Mouse (Mus musculus): Measurements from ENCODE around the gene Ten1. TPM values are rescaled to one million over a fixed set of nuclear protein-coding genes. Genes with fewer than 3 reads are reported as not detected.

The Ten1 gene
- polyA plus RNA-seq, 2 experiments, result 44.2 to 70.5 TPM

DNA sequence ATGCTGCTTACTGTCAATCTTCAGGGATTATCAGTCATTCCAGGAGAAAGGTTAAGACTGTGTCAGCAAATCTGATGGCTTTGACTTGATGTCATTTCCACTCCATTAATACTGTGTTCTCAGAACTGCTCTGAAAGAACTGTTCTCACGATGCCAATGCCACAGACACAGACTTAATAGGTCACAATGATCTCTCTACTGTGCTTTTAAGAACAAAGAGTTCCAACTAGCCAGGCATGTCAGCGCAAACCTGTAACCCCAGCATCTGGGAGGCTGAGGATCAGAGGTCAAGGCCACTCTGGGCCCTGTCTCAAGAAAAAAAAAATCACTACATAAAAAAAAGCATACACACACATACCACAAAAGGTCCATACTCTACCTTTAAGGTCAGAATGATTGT is 26.7 kb upstream of the Ten1 start:
- no peak overlapping the region for H3K9ac ChIP-seq (ENCODE audit: low read depth, low read length, severe bottlenecking)
- H3K4me2 ChIP-seq (replicated peaks; ENCODE audit: low read depth, low read length, severe bottlenecking), result no peak overlapping the region
- 88% methylated on average over 2 of the region's 2 CpGs for WGBS
- TF ChIP-seq POLR2A (IDR thresholded peaks at IDR 0.05; ENCODE audit: borderline replicate concordance, extremely low read depth, insufficient read depth, insufficient read length), result no peak
- H3K4me3 ChIP-seq (replicated peaks; ENCODE audit: low read length), result no peak overlapping the region
- H3K36me3 ChIP-seq (ENCODE audit: control insufficient read depth, insufficient read depth, low read length), result peaks cover 54% of the 10 kb centered on the region
- ATAC-seq (ENCODE audit: low FRiP score, low read depth), result no peak
- no peak overlapping the region for H3K27ac ChIP-seq (replicated peaks; ENCODE audit: low read depth, low read length)
- no peak for DNase-seq (ENCODE audit: low spot score)
- H3K27me3 ChIP-seq (ENCODE audit: control insufficient read depth, insufficient read depth, low read length), result no peaks in the 10 kb centered on the region
- H3K4me1 ChIP-seq (ENCODE audit: control insufficient read depth, insufficient read depth, low read length), result peaks cover 5% of the 10 kb centered on the region
- H3K9me3 ChIP-seq (ENCODE audit: control insufficient read depth, low read length), result no peaks in the 10 kb centered on the region

DNA sequence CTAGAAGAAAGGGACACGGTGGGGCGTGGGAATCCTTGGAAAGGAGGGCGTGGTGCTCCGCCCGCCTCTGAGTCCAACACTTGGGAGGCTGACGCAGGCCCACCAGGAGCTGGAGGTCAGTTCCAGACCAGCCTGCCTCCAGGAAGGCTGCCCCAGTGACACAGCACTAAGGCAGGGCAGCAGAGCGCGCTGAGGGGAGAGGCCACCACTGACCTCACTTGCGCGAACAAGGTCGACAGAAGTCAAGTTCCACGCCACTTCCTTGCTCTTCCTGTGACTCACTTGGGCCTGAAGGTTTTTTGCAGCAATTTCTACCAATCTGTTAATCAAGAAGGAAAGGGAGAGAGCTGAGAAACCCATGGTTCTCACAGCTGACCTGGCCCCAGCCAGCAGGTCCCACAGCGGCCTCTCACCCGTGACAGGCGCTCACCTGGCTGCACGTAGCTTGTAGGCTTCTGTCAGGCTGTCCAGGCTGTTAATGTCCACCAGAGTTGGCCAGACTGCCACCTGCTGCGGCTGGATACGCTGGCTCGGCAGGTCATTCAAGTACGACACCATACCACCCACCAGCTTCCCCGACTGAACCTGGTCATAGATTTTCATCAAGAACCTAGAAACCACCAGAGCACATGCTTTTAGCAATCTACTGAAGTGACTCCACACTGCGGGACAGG is 23.7 kb upstream of the Ten1 start:
- Histone ChIP-seq H3K9ac (ENCODE audit: low read depth, low read length, severe bottlenecking) (no peak overlapping the region), H3K27ac (replicated peaks; ENCODE audit: low read depth, low read length) (no peak overlapping the region), H3K36me3 (ENCODE audit: control insufficient read depth, insufficient read depth, low read length) (peaks cover 79% of the 10 kb centered on the region), H3K4me3 (replicated peaks; ENCODE audit: low read length) (no peak overlapping the region), H3K4me1 (ENCODE audit: control insufficient read depth, insufficient read depth, low read length) (no peaks in the 10 kb centered on the region), H3K4me2 (replicated peaks; ENCODE audit: low read depth, low read length, severe bottlenecking) (no peak overlapping the region), H3K27me3 (ENCODE audit: control insufficient read depth, insufficient read depth, low read length) (no peaks in the 10 kb centered on the region), H3K9me3 (ENCODE audit: control insufficient read depth, low read length) (no peaks in the 10 kb centered on the region)
- DNase-seq (ENCODE audit: low spot score) (no peak), ATAC-seq (ENCODE audit: low FRiP score, low read depth) (no peak)
- 91% methylated on average over 21 of the region's 22 CpGs for WGBS
- no peak for TF ChIP-seq POLR2A (IDR thresholded peaks at IDR 0.05; ENCODE audit: borderline replicate concordance, extremely low read depth, insufficient read depth, insufficient read length)

DNA sequence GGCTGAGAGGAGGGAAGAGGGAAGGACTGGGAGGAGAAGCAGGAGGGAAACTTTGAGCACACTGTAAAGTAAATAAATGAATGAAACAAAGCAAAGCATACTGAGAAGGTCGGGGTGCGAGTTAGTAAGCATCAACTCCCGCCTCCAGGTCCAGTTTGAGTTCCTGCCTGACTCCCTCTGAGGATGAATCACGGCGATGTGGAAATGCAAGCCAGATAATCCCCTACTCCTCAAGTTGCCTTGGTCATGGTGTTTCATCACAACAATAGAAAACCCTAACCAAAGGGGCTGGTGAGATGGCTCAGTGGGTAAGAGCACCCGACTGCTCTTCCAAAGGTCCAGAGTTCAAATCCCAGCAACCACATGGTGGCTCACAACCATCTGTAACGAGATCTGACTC is 22.6 kb upstream of the Ten1 start:
- H3K27me3 ChIP-seq (ENCODE audit: control insufficient read depth, insufficient read depth, low read length), result no peaks in the 10 kb centered on the region
- no peak overlapping the region for H3K9ac ChIP-seq (ENCODE audit: low read depth, low read length, severe bottlenecking)

DNA sequence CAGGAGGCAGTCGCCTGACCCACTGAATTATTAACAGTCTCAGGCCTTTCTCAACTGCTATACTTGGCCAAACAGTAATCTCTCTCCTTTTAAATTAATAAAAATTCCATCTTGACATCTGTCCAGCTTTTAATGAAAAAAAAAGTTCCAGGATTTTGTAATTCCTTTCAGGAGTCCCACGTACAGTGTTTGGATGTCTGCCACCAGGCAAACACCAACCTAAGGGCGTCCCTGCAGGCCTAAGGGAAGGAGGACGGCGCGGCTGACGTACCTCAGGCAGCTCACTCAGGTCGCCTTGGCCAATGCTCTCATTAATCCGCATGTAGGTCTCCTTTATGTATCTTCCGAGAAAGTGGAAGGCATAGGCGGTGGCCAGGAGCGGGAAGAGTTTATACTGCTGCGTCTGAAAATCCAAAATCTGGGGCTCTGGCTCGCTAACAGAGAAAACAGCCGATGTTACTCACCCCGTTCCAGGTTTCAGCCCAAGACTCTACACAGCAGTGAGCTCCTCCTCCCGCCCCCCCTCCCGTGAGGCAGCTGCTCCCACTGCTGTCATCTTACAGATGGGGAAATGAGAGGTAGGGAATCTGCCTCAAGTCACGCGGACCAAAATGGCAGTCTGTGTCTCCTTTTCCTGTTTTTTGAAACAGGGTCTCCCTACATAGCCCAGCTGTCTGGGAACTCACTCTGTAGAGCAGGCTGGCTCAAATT is 20.1 kb upstream of the Ten1 start:
- Histone ChIP-seq H3K27ac (replicated peaks; ENCODE audit: low read depth, low read length) (no peak overlapping the region), H3K27me3 (ENCODE audit: control insufficient read depth, insufficient read depth, low read length) (no peaks in the 10 kb centered on the region), H3K4me2 (replicated peaks; ENCODE audit: low read depth, low read length, severe bottlenecking) (no peak overlapping the region), H3K9me3 (ENCODE audit: control insufficient read depth, low read length) (no peaks in the 10 kb centered on the region), H3K36me3 (ENCODE audit: control insufficient read depth, insufficient read depth, low read length) (peaks cover 85% of the 10 kb centered on the region), H3K4me1 (ENCODE audit: control insufficient read depth, insufficient read depth, low read length) (no peaks in the 10 kb centered on the region), H3K4me3 (replicated peaks; ENCODE audit: low read length) (no peak overlapping the region), H3K9ac (ENCODE audit: low read depth, low read length, severe bottlenecking) (no peak overlapping the region)
- TF ChIP-seq POLR2A (IDR thresholded peaks at IDR 0.05; ENCODE audit: borderline replicate concordance, extremely low read depth, insufficient read depth, insufficient read length), result no peak
- ATAC-seq (ENCODE audit: low FRiP score, low read depth) (no peak), DNase-seq (ENCODE audit: low spot score) (no peak)
- 89% methylated on average over 20 of the region's 20 CpGs for WGBS

More for the DNA sequence above, 22.6 kb upstream of the Ten1 start:
- no peak for TF ChIP-seq POLR2A (IDR thresholded peaks at IDR 0.05; ENCODE audit: borderline replicate concordance, extremely low read depth, insufficient read depth, insufficient read length)
- WGBS, result 88% methylated on average over 7 of the region's 7 CpGs
- H3K27ac ChIP-seq (replicated peaks; ENCODE audit: low read depth, low read length), result no peak overlapping the region
- no peaks in the 10 kb centered on the region for H3K9me3 ChIP-seq (ENCODE audit: control insufficient read depth, low read length)
- H3K4me3 ChIP-seq (replicated peaks; ENCODE audit: low read length), result no peak overlapping the region
- no peaks in the 10 kb centered on the region for H3K4me1 ChIP-seq (ENCODE audit: control insufficient read depth, insufficient read depth, low read length)
- H3K4me2 ChIP-seq (replicated peaks; ENCODE audit: low read depth, low read length, severe bottlenecking), result no peak overlapping the region
- peaks cover 88% of the 10 kb centered on the region for H3K36me3 ChIP-seq (ENCODE audit: control insufficient read depth, insufficient read depth, low read length)
- ATAC-seq (ENCODE audit: low FRiP score, low read depth) (no peak), DNase-seq (ENCODE audit: low spot score) (no peak)

DNA sequence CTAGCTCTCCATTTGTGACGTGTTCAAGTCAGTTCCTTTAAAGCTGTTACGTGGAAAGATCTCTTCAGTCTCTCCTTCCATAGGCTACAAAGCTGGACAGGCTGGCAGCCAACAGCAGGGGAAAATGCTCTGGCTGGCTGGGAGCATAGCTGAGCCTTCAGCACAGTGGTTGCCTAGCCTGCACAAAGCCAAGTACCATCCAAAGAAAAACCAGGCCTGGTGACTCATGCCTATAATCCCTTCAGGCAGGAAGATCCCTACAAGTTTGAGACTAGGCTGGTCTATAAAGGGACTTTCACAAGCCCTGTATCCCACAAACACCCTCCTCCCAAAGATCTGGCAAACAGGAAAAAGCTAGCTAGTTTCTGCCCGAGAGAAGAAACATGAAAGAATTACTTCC is 12.8 kb upstream of the Ten1 start:
- H3K36me3 ChIP-seq (ENCODE audit: control insufficient read depth, insufficient read depth, low read length), result peaks cover 74% of the 10 kb centered on the region
- WGBS, result 75% methylated on average over 3 of the region's 3 CpGs
- no peak for DNase-seq (ENCODE audit: low spot score)

More for the DNA sequence above, 12.8 kb upstream of the Ten1 start:
- TF ChIP-seq POLR2A (IDR thresholded peaks at IDR 0.05; ENCODE audit: borderline replicate concordance, extremely low read depth, insufficient read depth, insufficient read length), result no peak
- no peak overlapping the region for H3K4me3 ChIP-seq (replicated peaks; ENCODE audit: low read length)
- H3K4me1 ChIP-seq (ENCODE audit: control insufficient read depth, insufficient read depth, low read length), result no peaks in the 10 kb centered on the region
- H3K9me3 ChIP-seq (ENCODE audit: control insufficient read depth, low read length), result no peaks in the 10 kb centered on the region
- no peaks in the 10 kb centered on the region for H3K27me3 ChIP-seq (ENCODE audit: control insufficient read depth, insufficient read depth, low read length)
- H3K9ac ChIP-seq (ENCODE audit: low read depth, low read length, severe bottlenecking), result no peak overlapping the region
- no peak for ATAC-seq (ENCODE audit: low FRiP score, low read depth)
- 0 out of 2 replicates have a peak overlapping the region, but pooled peaks have one; percentile 43 for H3K27ac ChIP-seq (replicated peaks; ENCODE audit: low read depth, low read length)
- H3K4me2 ChIP-seq (replicated peaks; ENCODE audit: low read depth, low read length, severe bottlenecking), result no peak overlapping the region

All from limb, embryonic 14.5 days (tissue).